Mouse (Mus musculus) urinary bladder, postnatal 36 days (tissue): ENCODE measurements at regions not wholly inside any gene's neighbourhood (a gene's known extent, or its start where the extent isn't known, plus 50 kb on each side); places are given as distances from the start of the nearest gene placed in this dataset.
A peak's percentile ranks its signal among the peaks of the same experiment; 100 is the strongest.

Experiments
- DNase-seq, 2 experiments: peaks; one replicate each; pipeline ENCODE4 v3.0.0; 2022; ENCODE audit warnings: low spot score in 2 of 2, mixed read lengths in 1 of 2

- no peak for DNase-seq
These were observed 87.7 kb upstream of the 4933412E24Rik start for GRCm38 (mm10) chr15:60104126-60104525.

- DNase-seq: no peak
These were observed 85.3 kb upstream of the 4933412E24Rik start for GRCm38 (mm10) chr15:60101485-60102280.

- peak; percentile 35 to 36 for DNase-seq
These were observed 80.7 kb upstream of the 4933412E24Rik start for GRCm38 (mm10) chr15:60097141-60097540.

GRCm38 (mm10) chr15:60096131-60096530 lies 79.7 kb upstream of the 4933412E24Rik start:
- no peak for DNase-seq

GRCm38 (mm10) chr15:60089921-60090320 lies 73.5 kb upstream of the 4933412E24Rik start:
- no peak for DNase-seq

- no peak for DNase-seq
These were observed 72.8 kb upstream of the 4933412E24Rik start for GRCm38 (mm10) chr15:60088964-60089899.
